8 mouse cellular contexts compared by ENCODE assay signal in genomic region chr2:79428569-79429104, GRCm38 (mm10). TPM values are rescaled to one million over a fixed set of nuclear protein-coding genes. Genes with fewer than 3 reads are reported as not detected.
DNase-seq lines count a peak whose midpoint lies in the region; ATAC-seq and TF ChIP-seq lines count a peak whose summit lies in the region.
"Had no signal": no experiment of that assay in that cellular context is flagged by ENCODE, and none has a peak within 500 bp of the region (broad histone marks: within the 10 kb centered on the region; RNA-seq: fewer than 3 reads in every experiment).

No protein-coding gene starts in this region.

- no peak for TF ChIP-seq POLR2A in ES-Bruce4 (IDR thresholded peaks at IDR 0.05; ENCODE audit: insufficient read depth, low read length)
- no peak for TF ChIP-seq POLR2A in limb, embryonic 14.5 days (IDR thresholded peaks at IDR 0.05; ENCODE audit: borderline replicate concordance, extremely low read depth, insufficient read depth, insufficient read length)

- DNase-seq in R1 (ENCODE audit: low read depth, low spot score) = peak; percentile 79
- peak; percentile 31 for DNase-seq in embryonic facial prominence, embryonic 14.5 days (ENCODE audit: low spot score)
- peak; percentile 4 to 7 for DNase-seq in heart, postnatal 14 days
- DNase-seq in limb, embryonic 14.5 days (ENCODE audit: low spot score) = peak; percentile 12
- DNase-seq in midbrain, postnatal 0 days (ENCODE audit: low spot score) = no peak
- DNase-seq in urinary bladder, adult 18-20 months (ENCODE audit: low spot score in 2 of 2) = no peak

- H3K27ac ChIP-seq in ES-Bruce4 (ENCODE audit: insufficient read depth, low read length) = no peak overlapping the region
- no peak overlapping the region for H3K27ac ChIP-seq in embryonic facial prominence, embryonic 14.5 days (replicated peaks; ENCODE audit: low read depth, low read length)
- H3K27ac ChIP-seq in limb, embryonic 14.5 days (replicated peaks; ENCODE audit: low read depth, low read length) = no peak overlapping the region
- H3K27ac ChIP-seq in midbrain, postnatal 0 days (ENCODE audit: low read depth, low read length) = no peak overlapping the region

- no peak for TF ChIP-seq EP300 in ES-Bruce4 (IDR thresholded peaks at IDR 0.05; ENCODE audit: insufficient read depth, low read depth, low read length)

- peak overlapping the region; percentile 55 for H3K4me3 ChIP-seq in ES-Bruce4 (ENCODE audit: low read depth, low read length)
- H3K4me3 ChIP-seq in embryonic facial prominence, embryonic 14.5 days (ENCODE audit: low read depth, low read length) = peak overlapping the region; percentile 42
- peak overlapping the region; percentile 46 for H3K4me3 ChIP-seq in limb, embryonic 14.5 days (replicated peaks; ENCODE audit: low read length)
- peak overlapping the region; percentile 37 for H3K4me3 ChIP-seq in midbrain, postnatal 0 days (ENCODE audit: low read depth, low read length)

- peak; percentile 70; the same call in 1 of the 2 replicates for ATAC-seq in embryonic facial prominence, embryonic 14.5 days (ENCODE audit: low read depth)
- no peak; the same call in 1 of the 2 replicates for ATAC-seq in limb, embryonic 14.5 days (ENCODE audit: low FRiP score, low read depth)
- ATAC-seq in midbrain, postnatal 0 days (ENCODE audit: low FRiP score) = 0 out of 2 replicates have a peak, but pooled peaks have one; percentile 31

- TF ChIP-seq CTCF in ES-Bruce4 (IDR thresholded peaks at IDR 0.05; ENCODE audit: low read depth, low read length) = no peak
- no peak for TF ChIP-seq CTCF in midbrain, postnatal 0 days (IDR thresholded peaks at IDR 0.05)

- 2% methylated on average over 16 of the region's 35 CpGs for WGBS in embryonic facial prominence, embryonic 14.5 days
- WGBS in limb, embryonic 14.5 days = 1% methylated on average over 31 of the region's 35 CpGs
- WGBS in midbrain, postnatal 0 days = under 1% methylated on average over 35 of the region's 35 CpGs

- no peaks in the 10 kb centered on the region for H3K4me1 ChIP-seq in ES-Bruce4 (ENCODE audit: control insufficient read depth, insufficient read depth, low read length)
- 0 out of 2 replicates have a peak, but pooled peaks cover 5% of the 10 kb centered on the region for H3K4me1 ChIP-seq in embryonic facial prominence, embryonic 14.5 days (ENCODE audit: control insufficient read depth, insufficient read depth, low read length)
- H3K4me1 ChIP-seq in limb, embryonic 14.5 days (ENCODE audit: control insufficient read depth, insufficient read depth, low read length) = 0 out of 2 replicates have a peak, but pooled peaks cover 7% of the 10 kb centered on the region
- H3K4me1 ChIP-seq in midbrain, postnatal 0 days (ENCODE audit: insufficient read depth, low read length) = peaks cover 4% of the 10 kb centered on the region; the same call in 1 of the 2 replicates

- intact Hi-C loops in heart, postnatal 14 days (cut with DNase I) = no loop called here

- H3K36me3 ChIP-seq in ES-Bruce4 (ENCODE audit: control insufficient read depth, insufficient read depth, low read length, poor library complexity, severe bottlenecking) = no peaks in the 10 kb centered on the region
- no peaks in the 10 kb centered on the region for H3K36me3 ChIP-seq in embryonic facial prominence, embryonic 14.5 days (ENCODE audit: control insufficient read depth, insufficient read depth, low read length)
- H3K36me3 ChIP-seq in limb, embryonic 14.5 days (ENCODE audit: control insufficient read depth, insufficient read depth, low read length) = no peaks in the 10 kb centered on the region
- no peaks in the 10 kb centered on the region for H3K36me3 ChIP-seq in midbrain, postnatal 0 days (ENCODE audit: insufficient read depth, low read length)

- peak overlapping the region; percentile 85 for H3K4me2 ChIP-seq in embryonic facial prominence, embryonic 14.5 days (ENCODE audit: low read depth, low read length)
- H3K4me2 ChIP-seq in limb, embryonic 14.5 days (replicated peaks; ENCODE audit: low read depth, low read length, severe bottlenecking) = peak overlapping the region; percentile 92
- H3K4me2 ChIP-seq in midbrain, postnatal 0 days (ENCODE audit: low read depth, low read length, poor library complexity, severe bottlenecking) = peak overlapping the region; percentile 56

- H3K27me3 ChIP-seq in ES-Bruce4 (ENCODE audit: control insufficient read depth, insufficient read depth, low read length, poor library complexity, severe bottlenecking) = no peaks in the 10 kb centered on the region
- H3K27me3 ChIP-seq in embryonic facial prominence, embryonic 14.5 days (replicated peaks; ENCODE audit: control insufficient read depth, insufficient read depth, low read length) = peaks cover 5% of the 10 kb centered on the region
- H3K27me3 ChIP-seq in limb, embryonic 14.5 days (ENCODE audit: control insufficient read depth, insufficient read depth, low read length) = no peaks in the 10 kb centered on the region
- H3K27me3 ChIP-seq in midbrain, postnatal 0 days (ENCODE audit: insufficient read depth, low read length) = peaks cover 19% of the 10 kb centered on the region

- 0 out of 2 replicates have a peak, but pooled peaks cover 4% of the 10 kb centered on the region for H3K9me3 ChIP-seq in ES-Bruce4 (replicated peaks; ENCODE audit: control insufficient read depth, insufficient read depth, low read length, poor library complexity, severe bottlenecking)
- no peaks in the 10 kb centered on the region for H3K9me3 ChIP-seq in embryonic facial prominence, embryonic 14.5 days (ENCODE audit: control insufficient read depth, low read length)
- H3K9me3 ChIP-seq in limb, embryonic 14.5 days (ENCODE audit: control insufficient read depth, low read length) = no peaks in the 10 kb centered on the region
- H3K9me3 ChIP-seq in midbrain, postnatal 0 days (ENCODE audit: low read length) = no peaks in the 10 kb centered on the region

- peak overlapping the region; percentile 29; the same call in 1 of the 2 replicates for H3K9ac ChIP-seq in ES-Bruce4 (ENCODE audit: low read depth, poor library complexity, severe bottlenecking)
- H3K9ac ChIP-seq in embryonic facial prominence, embryonic 14.5 days (ENCODE audit: low read depth, low read length) = peak overlapping the region; percentile 60
- H3K9ac ChIP-seq in limb, embryonic 14.5 days (ENCODE audit: low read depth, low read length, severe bottlenecking) = peak overlapping the region; percentile 58
- peak overlapping the region; percentile 15 for H3K9ac ChIP-seq in midbrain, postnatal 0 days (replicated peaks; ENCODE audit: low read length, poor library complexity, severe bottlenecking)

RNA-seq across cellular contexts. Expression of gene Neurod1, which starts 27.9 kb away (rescaled TPM):
- polyA plus RNA-seq in ES-Bruce4 (2011; ENCODE audit: insufficient read depth, insufficient read length, low read depth, missing spikeins) = 3.1 and 3.4 TPM in 2 replicates
- 4.2 and 5.0 TPM in 2 replicates for polyA plus RNA-seq in embryonic facial prominence, embryonic 14.5 days (2014; fragmentation: Nextera tagmentation; extraction: Ambion mirVana)
- not detected for total RNA-seq in heart, postnatal 14 days (2021)
- polyA plus RNA-seq in limb, embryonic 14.5 days (2012; rRNA removed) = 0.24 TPM in 1 of 2 replicates, not detected in the other
- not detected in 2 replicates for polyA plus RNA-seq in limb, embryonic 14.5 days (2014; fragmentation: Nextera tagmentation; extraction: Ambion mirVana)
- total RNA-seq in midbrain, postnatal 0 days (2014; rRNA removed) = 3.5 and 16.6 TPM in 2 replicates
- polyA plus RNA-seq in midbrain, postnatal 0 days (2015; fragmentation: Nextera tagmentation; extraction: Ambion mirVana) = 4.1 and 6.2 TPM in 2 replicates
- total RNA-seq: gastrocnemius, adult 8-10 months had no signal

RNA-seq across cellular contexts. Expression of gene Cerkl, which starts 27.9 kb away (rescaled TPM):
- 1.5 and 1.8 TPM in 2 replicates for polyA plus RNA-seq in ES-Bruce4 (2011; ENCODE audit: insufficient read depth, insufficient read length, low read depth, missing spikeins)
- polyA plus RNA-seq in embryonic facial prominence, embryonic 14.5 days (2014; fragmentation: Nextera tagmentation; extraction: Ambion mirVana) = 0.88 and 1.2 TPM in 2 replicates
- under 1 TPM; 0.34 to 0.36 TPM for total RNA-seq in heart, postnatal 14 days (2021)
- polyA plus RNA-seq in limb, embryonic 14.5 days (2012; rRNA removed) = 0.34 and 0.64 TPM in 2 replicates
- 1.2 and 1.7 TPM in 2 replicates for polyA plus RNA-seq in limb, embryonic 14.5 days (2014; fragmentation: Nextera tagmentation; extraction: Ambion mirVana)
- total RNA-seq in midbrain, postnatal 0 days (2014; rRNA removed) = 0.11 and 0.47 TPM in 2 replicates
- polyA plus RNA-seq in midbrain, postnatal 0 days (2015; fragmentation: Nextera tagmentation; extraction: Ambion mirVana) = 0.72 and 1.5 TPM in 2 replicates

Comparison
In these comparisons a context has a peak if more than half of its experiments do, and no peak if none do; other contexts are left out.
1. DNase-seq: peak in R1 (single experiment), embryonic facial prominence, embryonic 14.5 days (single experiment), heart, postnatal 14 days (2 of 2) and limb, embryonic 14.5 days (single experiment); none in midbrain, postnatal 0 days (single experiment) and urinary bladder, adult 18-20 months (0 of 2).
2. Peak in every context shown above with its lines, with median percentiles within 50 percentile points of each other: H3K4me3 ChIP-seq, H3K9ac ChIP-seq and H3K4me2 ChIP-seq.